Mouse (Mus musculus) left cerebral cortex, postnatal 4 days (tissue): ENCODE results near the gene Tsfm. TPM values are rescaled to one million over a fixed set of nuclear protein-coding genes. Genes with fewer than 3 reads are reported as not detected.
"Not testable (repeated sequence)": the region's sequence is repeated elsewhere in the genome, so short reads cannot be mapped to it uniquely, and the experiment has no call there.

Experiments used
- DNase-seq: peaks from one replicate; pipeline ENCODE4 v3.0.0-alpha.2; 2022
- intact Hi-C: fragments of 180-260 bp; cut with DNase I; formaldehyde crosslinking; loops from one replicate; pipeline ENCODE4 v1.15.1; 2025
- total RNA-seq, 2 experiments: library from RNA; stranded (reverse); gene quantifications; 2 replicates each; pipeline ENCODE4 v1.2.3; 2021

Gene Tsfm
- 10 to 100 TPM; 29.4 to 30.2 TPM for total RNA-seq

DNA sequence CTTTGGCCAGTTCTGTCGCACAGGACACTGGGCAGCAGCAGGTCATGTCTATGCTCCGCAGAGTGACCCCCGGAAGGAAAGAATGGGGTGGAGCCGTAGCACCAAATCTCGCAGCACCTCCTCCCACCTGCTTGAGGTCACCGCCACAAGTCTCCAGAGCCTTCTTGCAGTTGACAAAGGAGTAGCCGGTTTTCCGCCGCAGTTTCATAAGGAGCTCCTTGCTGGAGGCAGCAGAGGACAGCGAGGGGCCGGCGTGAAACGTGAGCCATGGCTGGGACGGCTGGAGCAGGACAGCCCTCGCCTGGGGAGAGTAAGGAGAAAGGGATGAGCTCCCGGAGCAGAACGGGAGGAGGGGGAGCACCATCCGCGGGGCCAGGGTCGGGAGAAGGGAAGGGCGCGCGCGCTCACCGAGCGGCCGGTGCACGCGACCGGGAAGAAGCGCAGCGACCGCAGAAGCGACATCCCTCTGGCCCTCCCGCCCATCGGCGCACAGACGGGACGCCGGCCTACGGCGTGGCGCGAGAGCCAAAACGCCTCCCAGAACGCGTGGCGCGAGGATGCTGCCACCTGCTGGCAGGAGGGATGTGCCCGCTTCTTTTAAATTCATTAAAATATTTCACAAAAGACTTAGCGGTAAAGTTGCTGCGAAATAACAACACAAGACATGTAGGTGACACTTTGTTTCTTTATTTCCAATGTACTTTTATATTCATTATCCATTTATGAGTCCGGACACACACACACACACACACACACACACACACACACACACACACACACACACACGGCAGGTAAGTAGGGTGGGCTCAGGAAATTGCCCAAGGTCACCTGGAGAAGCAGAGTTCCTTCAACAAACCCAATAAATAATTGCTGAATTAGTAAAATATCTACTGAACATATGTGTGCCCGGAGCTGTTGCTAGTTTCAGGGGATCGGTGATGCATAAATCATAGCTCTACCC, at the start of gene Tsfm:
Tsfm (minus strand) TSS at position 505 of the 961 bp plus-strand sequence.
- DNase-seq: peak; percentile 94
- intact Hi-C loops: loop anchor here (5.0 kb wide), 1 partner anchor 113 kb away; no protein-coding TSS in a partner anchor

DNA sequence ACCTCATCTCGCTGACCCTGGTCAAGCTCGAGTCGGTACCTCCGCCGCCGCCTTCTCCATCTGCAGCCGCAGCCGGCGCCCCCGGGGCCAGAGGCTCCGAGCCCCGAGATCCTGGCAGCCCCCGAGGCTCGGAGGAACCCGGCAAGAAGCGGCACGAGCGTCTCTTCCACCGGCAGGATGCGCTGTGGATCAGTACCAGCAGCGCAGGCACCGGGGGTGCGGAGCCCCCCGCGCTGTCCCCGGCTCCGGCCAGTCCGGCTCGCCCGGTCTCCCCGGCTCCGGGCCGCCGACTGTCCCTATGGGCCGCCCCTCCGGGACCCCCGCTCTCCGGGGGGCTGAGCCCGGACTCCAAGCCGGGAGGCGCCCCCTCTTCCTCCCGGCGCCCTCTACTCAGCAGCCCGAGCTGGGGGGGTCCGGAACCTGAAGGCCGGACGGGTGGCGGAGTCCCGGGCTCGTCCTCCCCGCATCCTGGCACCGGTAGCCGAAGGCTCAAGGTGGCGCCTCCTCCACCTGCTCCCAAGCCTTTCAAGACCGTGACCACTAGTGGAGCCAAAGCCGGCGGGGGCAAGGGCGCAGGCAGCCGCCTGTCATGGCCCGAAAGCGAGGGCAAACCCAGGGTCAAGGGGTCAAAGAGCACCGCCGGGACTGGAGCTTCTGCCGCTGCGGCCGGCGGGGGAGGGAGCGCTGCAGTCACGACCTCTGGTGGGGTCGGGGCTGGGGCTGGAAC, 49.2 kb upstream of the Tsfm start:
- peak; percentile 60 for DNase-seq
- intact Hi-C loops: no loop called here

DNA sequence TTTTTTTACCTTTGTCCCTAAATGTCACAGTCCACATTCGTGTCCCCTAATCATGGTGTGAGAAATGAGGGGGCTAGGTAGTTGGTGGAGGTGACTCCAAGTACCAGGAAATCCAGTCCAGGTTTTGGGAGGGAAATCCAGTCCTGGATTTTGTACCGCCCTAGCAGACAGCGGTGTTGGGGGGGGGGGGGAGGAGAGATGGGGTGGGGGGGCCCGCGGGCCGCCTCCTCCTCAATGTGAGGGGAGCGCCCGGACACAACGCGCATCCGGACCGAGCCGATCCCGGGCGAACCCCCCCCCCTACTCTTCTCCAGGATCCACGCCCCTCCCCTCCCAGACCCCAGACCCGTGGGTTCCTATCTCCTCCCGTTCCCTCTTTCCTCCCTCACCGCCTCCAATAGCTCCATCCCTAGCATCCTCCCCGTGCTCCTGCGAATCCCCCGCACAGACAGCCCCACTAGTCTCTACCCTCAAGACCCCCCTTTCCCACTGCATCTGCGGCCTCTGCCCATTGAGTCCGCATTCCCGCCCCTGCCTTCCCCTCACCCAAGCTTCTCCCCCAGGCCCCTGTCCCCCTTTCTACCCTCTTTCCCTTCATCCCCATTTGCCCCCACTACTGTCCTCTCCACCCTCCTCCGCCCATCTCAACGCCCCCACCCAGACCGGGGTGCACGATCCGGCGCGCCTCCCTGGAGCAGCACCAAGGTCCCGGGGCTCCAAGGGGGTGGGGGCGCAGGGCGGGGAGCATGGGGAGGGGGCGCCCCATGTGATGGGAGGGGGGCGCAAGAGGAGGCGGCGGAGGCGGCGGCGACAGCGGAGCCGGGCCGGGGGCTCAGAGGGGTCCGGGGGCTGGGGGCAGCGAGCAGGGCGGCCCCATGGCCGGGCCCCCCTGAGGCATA, 48.3 kb upstream of the Tsfm start:
- DNase-seq: peak; percentile 65
- intact Hi-C loops: no loop called here

DNA sequence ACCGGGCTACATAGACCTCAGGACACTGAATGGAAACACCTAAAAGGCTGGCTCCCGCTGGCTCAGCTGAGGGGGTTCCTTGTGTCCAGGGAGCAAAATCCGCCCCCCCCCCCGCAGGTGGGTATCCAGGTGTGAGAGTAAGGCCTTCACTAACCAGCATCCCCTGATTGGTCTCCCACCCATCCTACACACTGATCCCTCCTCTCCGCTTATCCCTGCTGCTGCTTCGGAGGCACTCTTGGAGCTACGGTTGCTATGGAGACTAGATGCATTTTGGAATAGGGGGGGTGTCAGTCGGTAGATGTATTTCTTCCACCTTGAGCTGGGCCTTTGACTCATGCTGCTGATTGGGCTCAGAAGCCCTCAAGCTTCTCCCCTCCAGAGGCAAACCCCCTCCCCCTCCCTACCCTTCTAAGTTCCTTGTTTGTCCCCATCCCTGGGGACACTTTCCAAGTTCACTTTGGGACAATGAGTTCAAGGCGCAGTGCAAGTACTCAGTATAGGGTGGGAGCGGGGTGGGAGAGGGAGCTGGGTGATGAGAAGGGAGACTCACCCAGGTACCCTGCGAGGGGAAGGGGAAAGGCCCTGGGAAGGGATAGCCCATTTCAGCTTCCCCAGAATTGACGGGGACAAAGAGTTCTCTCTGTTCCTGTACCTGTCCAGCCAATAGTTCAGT, 47.5 kb upstream of the Tsfm start:
- intact Hi-C loops: no loop called here
- DNase-seq: no peak

DNA sequence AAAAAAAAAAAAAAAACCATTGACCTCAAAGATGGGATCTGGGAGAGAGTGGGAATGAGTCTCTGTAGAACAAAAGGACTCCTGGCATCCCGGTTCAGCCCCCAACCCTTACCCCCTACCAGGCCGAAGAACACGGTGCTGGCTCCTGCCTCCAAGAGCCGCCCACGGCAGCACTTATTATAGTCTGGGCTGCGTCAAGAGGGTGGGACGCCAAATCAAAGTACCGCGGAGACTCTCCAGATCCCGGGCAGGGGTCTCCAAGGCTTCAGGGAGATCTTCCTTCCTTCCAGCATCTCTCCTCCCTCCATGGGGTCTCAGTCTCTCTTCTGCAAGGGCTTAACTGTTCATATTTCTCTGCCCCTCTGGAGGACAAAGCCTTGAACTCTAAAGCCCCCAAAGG, 46.9 kb upstream of the Tsfm start:
- intact Hi-C loops: no loop called here
- no peak for DNase-seq

DNA sequence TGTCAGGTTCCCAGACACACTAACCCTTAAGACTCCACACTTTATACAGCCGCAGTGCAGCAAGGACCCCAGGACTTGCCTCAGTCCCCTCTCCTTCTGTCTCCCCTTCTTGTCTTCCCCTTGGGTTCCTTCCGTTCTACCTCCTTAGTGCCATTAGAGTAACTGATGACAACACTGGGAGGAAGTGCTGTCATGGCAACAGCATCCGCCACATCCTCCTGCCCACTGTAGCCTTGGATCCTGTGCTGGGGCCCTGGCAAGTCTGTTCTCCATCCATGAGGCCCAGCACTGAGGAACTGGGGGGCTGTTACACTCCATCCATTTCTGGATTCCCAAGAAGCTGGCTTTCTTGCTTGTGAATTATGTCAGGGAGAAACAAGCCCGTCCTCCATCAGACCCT, 45.4 kb upstream of the Tsfm start:
- intact Hi-C loops: no loop called here
- DNase-seq: no peak

DNA sequence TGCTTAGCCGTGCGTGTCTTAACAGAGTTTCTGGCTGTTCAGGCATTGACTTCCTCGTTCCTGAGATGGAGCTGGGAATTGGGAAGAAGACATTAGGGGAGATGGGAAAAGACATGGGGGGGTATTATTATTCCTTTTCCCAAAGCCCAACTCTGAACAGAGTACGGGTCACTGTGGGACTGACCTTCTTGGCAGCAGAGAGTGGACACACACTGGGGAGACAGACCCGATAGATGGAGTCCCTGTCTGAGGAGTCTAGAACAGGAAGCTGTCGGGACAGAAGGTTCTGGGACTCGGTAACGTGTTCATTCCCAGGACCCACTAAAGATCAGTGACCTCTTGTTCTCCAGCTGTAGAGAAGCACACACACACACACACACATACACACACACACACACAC, 45.0 kb upstream of the Tsfm start:
- intact Hi-C loops: no loop called here
- DNase-seq: no peak

DNA sequence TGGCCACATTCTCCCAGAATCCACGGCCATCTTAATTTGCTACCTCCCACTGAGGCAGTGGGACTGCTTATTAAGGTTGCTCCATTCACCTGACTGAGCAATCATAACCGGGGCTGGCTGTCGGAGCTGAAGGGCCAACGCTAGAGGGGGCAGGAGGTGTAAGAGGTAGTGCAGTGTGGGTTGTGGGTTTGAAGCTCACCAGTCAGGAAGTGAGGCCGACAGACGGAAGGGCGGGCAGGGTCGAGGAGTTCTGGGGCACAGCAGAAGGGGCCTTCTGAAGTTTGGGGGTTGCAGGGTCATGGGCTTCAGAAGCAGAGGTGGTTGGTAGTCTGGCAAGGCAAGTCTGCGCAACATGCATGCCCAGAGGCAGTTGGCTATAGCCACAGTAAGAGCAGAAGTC, 44.4 kb upstream of the Tsfm start, which contains the start of gene Agap2:
Agap2 (plus strand) TSS at position 205 of the 400 bp plus-strand sequence.
- DNase-seq: no peak
- intact Hi-C loops: no loop called here

DNA sequence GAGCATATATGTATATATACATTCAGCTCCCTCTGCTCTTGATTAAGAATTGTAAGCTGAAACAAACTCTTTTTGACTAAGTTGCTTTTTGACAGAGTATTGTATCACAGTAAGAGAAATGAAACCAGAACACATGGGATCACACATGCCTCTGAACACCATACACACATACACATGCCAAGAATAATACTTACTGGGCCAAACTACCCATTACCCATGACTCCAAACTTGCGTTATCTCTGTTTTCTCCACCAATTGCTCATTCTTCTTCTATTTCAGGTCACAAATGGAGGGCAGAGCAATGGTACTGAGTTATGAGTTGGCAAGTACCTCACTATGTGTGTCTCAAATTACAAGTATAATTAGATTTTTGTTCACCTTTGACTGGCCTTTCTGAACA, 43.3 kb upstream of the Tsfm start:
- intact Hi-C loops: no loop called here
- DNase-seq: no peak

DNA sequence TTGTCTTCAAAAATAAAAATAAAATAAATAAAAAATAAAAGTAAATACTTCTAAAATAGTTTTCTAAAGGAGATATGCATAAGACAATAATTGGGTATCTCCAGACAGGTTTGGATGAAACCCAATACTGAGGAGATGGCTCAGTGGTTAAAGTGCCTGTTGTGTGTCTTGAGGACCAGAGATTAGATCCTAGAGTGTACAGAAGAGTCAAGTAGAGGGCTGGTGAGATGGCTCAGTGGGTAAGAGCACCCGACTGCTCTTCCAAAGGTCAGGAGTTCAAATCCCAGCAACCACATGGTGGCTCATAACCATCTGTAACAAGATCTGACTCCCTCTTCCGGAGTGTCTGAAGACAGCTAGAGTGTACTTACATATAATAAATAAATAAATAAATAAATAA, 42.3 kb upstream of the Tsfm start:
- intact Hi-C loops, DNase-seq: not testable (repeated sequence)

DNA sequence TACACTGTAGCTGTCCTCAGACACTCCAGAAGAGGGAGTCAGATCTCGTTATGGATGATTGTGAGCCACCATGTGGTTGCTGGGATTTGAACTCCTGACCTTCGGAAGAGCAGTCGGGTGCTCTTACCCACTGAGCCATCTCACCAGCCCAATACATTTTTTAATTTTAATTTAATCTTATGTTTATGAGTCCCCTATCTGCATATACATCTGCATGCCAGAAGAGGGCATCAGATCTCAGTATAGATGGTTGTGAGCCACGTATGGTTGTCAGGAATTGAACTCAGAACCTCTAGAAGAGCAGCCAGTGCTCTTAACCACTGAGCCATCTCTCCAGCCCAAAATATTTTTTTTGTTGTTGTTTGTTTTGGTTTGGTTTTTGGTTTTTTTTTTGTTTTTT, 41.6 kb upstream of the Tsfm start:
- intact Hi-C loops, DNase-seq: not testable (repeated sequence)

DNA sequence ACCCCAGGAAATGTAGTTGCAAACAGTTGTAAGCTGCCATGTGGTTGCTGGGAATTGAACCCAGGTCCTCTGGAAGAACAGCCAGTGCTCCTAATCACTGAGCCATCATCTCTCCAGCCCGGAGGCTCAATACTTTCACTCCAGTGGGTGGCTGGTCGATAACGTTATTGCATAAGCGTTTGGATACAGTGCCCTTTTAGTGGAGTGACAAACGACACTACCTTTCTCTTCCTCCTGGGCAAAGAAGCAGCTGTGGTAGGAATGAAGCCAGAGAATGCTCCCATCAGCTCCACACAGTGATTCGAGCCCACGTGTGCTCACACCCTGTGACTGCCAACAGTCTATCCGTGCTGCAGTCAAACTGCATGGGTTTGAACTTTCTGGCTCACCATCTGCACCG, 40.6 kb upstream of the Tsfm start:
- DNase-seq: no peak
- intact Hi-C loops: no loop called here

DNA sequence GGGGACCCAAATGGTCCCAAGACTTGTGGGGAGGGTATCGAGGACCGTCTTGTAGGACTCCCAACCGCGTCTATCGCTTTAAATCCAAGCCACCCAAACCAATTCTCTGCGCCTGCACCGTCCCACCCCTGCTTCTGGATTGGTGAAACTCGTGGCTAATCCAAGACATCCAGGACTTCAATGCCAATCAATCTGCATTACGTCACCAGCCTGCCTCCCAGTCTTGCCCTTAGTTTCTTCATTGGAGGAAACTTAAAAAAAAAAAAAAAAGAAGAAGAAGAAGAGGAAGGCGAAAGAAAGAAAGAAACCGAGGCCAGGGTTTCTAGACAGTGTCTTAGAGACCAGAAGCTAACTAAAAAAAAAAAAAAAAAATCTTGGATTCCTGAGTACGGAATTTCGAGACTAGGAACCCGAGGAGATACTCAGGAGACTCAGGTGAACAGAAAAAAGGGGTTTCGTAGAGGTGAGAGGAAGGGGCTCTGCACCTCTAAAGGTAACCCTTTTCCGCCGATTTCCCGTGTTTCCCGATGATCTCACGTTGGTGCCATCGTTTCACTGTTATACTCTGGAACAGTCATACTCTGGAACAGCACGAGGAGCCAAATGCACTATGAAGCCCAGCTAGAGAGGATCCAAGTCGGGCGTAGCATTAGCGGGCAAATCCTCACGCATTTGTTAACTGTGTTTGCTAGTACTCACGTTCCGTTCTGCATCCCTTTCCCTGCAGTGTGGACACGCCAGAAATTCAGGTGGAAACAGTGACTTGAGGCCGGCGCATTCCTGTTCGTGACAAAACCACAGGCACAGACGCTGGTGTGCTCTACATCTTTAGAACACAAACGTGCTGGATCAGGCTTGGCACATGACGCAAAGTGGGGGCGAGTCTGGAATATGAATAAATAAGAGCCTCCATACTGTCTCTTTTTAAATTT, 39.8 kb upstream of the Tsfm start, which contains the start of gene Tspan31:
Tspan31 (minus strand) TSS at position 75 of the 932 bp plus-strand sequence.
- peak; percentile 89 for DNase-seq
- intact Hi-C loops: no loop called here

DNA sequence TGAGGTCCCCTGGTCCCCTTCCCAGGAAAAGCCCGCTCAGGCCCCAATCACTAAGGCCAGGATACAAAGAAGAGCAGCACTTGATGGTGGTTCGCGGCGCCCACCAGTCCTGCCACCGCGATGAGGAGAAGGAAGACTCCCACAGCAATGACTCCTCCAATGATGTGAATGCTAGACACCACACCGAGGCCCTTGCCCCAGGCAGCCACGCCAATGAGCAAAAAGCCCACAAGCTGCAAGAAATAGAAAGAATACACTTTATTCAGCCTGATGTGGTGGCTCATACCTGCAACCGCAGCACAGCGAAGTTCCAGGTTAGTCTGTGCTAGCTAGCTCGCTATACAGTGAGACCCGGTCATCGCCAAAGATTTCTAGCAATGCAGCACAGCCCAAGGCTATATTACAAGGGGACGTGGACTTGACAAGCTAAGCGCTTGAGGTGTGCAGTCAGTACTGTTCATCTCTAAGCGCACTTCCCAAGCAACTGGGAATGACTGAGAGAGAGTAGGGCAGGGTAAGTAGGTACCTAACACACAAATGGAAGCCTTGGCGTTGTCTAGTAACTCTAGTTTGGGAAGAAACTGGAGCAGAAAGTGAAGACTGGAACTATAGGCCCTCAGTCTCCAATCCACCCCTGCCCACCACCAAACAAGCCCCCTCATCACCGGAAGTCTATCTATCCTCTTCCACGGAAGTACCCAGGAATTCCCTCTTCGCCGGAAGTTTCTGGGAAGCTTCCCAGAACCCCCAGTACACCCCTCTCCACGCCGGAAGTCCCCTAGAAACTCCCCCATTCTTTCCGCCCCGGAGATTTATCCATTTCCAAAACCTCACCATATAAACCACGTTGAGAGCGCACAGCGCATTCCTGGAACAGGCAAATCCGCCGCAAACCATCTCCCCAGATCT, 38.9 kb upstream of the Tsfm start:
- DNase-seq: peak; percentile 66
- intact Hi-C loops: no loop called here

DNA sequence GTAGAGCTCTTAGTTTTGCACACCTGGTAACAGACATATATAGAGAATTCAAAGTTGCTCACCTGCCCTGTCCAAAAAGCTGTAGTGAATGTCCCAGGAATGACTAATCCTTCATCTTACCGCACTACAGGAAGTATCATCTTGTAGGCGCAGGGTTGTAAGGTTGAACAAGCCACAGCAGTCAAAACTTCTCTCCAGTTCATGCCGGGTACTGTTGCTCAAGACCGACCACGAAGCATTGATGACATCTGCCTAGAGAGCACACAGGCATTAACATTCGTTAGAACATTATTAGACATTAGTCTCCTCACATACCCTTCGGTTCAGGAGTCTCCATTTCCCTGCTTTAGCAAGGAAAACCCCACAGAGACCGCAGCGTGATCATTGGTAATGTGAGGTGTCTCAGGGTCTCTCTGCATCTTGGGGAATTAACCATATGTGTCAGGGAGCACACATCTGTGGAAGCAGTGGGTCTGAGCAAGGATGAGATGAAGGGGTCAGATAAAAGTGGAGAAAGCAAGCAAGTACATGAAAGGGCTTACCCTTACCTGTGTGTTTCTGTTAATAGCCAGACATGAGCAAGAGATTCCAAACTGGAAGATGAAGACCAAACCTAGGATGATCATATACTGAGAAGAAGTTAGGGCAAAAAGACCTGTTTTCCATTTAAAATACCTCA, 37.9 kb upstream of the Tsfm start:
- no peak for DNase-seq
- intact Hi-C loops: no loop called here

DNA sequence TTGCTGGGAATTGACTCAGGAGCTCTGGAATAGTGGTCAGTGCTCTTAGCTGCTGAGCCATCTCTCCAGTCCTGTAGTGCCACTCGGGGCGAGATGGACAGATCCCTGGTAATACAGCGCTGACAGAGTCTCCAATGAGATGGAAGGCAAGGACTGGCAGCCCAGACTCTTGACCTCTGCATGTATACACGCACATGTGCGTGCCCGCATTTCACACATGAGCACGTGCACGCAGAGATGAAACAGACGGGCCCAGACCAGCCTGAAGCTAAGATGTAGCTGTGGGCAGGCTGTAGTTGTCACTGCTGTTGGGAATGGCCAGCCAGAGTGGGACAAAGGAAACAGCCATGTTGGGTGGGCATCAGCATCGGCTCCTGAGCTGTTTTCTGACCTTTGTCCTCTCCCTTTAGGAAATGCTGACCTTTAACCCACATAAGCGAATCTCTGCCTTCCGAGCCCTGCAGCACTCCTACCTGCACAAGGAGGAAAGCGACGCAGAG, 35.9 kb upstream of the Tsfm start:
- no peak for DNase-seq
- intact Hi-C loops: no loop called here

DNA sequence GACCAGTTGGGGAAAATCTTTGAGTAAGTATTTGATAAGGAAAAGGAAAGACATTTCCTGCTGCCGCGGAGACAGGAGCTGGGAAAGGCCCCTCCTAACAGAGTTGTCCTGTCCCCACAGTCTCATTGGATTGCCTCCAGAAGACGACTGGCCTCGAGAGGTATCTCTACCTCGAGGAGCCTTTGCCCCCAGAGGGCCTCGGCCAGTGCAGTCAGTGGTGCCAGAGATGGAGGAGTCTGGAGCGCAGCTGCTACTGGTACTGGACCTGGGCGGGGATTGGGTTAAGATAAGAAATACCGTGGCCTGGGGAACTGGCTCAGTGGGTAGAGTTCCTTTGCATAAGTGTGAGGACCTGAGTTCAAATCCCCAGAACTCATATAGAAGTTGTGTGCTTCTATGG, 35.3 kb upstream of the Tsfm start:
- no peak for DNase-seq
- intact Hi-C loops: no loop called here
